Mouse (Mus musculus): ENCODE data around the gene Ppp1r2.
A peak's percentile ranks its signal among the peaks of the same experiment; 100 is the strongest.
"Not testable (repeated sequence)": the region's sequence is repeated elsewhere in the genome, so short reads cannot be mapped to it uniquely, and the experiment has no call there.

Gene Ppp1r2

GRCm38 (mm10) chr16:31274674-31275460 is at the start of gene Ppp1r2:
Gene Ppp1r2, minus strand, starts transcription at chr16:31275277.
- peak; percentile 95 for DNase-seq

- no peak for DNase-seq
Measured at GRCm38 (mm10) chr16:31321501-31321900, 46.4 kb upstream of the Ppp1r2 start.

- no peak for DNase-seq
Measured at GRCm38 (mm10) chr16:31320954-31321353, 45.9 kb upstream of the Ppp1r2 start.

- not testable (repeated sequence) for DNase-seq
Measured at GRCm38 (mm10) chr16:31319723-31320122, 44.6 kb upstream of the Ppp1r2 start.

GRCm38 (mm10) chr16:31319316-31319715 is 44.2 kb upstream of the Ppp1r2 start:
- no peak for DNase-seq

GRCm38 (mm10) chr16:31318418-31318817 is 43.3 kb upstream of the Ppp1r2 start:
- DNase-seq: no peak

- DNase-seq: peak; percentile 58
Measured at GRCm38 (mm10) chr16:31316246-31317143, 41.4 kb upstream of the Ppp1r2 start.

GRCm38 (mm10) chr16:31315294-31315693 is 40.2 kb upstream of the Ppp1r2 start:
- DNase-seq: no peak

- DNase-seq: no peak
Measured at GRCm38 (mm10) chr16:31314497-31315233, 39.6 kb upstream of the Ppp1r2 start, which contains the start of gene Apod. Gene Apod, minus strand, starts transcription at chr16:31314808.

GRCm38 (mm10) chr16:31313611-31314010 is 38.5 kb upstream of the Ppp1r2 start:
- DNase-seq: no peak

- no peak for DNase-seq
Measured at GRCm38 (mm10) chr16:31312296-31312695, 37.2 kb upstream of the Ppp1r2 start.

- DNase-seq: no peak
Measured at GRCm38 (mm10) chr16:31305199-31305919, 30.3 kb upstream of the Ppp1r2 start.

GRCm38 (mm10) chr16:31303276-31303675 is 28.2 kb upstream of the Ppp1r2 start:
- no peak for DNase-seq

GRCm38 (mm10) chr16:31300883-31301532 is 25.9 kb upstream of the Ppp1r2 start:
- no peak for DNase-seq

GRCm38 (mm10) chr16:31300467-31300866 is 25.4 kb upstream of the Ppp1r2 start:
- no peak for DNase-seq

GRCm38 (mm10) chr16:31299960-31300353 is 24.9 kb upstream of the Ppp1r2 start:
- DNase-seq: no peak

GRCm38 (mm10) chr16:31299164-31299959 is 24.3 kb upstream of the Ppp1r2 start:
- no peak for DNase-seq

- DNase-seq: no peak
Measured at GRCm38 (mm10) chr16:31297113-31297512, 22.0 kb upstream of the Ppp1r2 start.

GRCm38 (mm10) chr16:31293761-31294160 is 18.7 kb upstream of the Ppp1r2 start:
- no peak for DNase-seq

GRCm38 (mm10) chr16:31290751-31291365 is 15.8 kb upstream of the Ppp1r2 start:
- DNase-seq: peak; percentile 59
